Mouse (Mus musculus): ENCODE data around the gene Gm21764.
"Not testable (repeated sequence)": the region's sequence is repeated elsewhere in the genome, so short reads cannot be mapped to it uniquely, and the experiment has no call there.

The Gm21764 gene

GRCm38 (mm10) chrY:18061712-18062111 is at the start of gene Gm21764:
Gene Gm21764, minus strand, starts transcription at chrY:18061812.
- DNase-seq (ENCODE audit: low spot score), result not testable (repeated sequence)

DNA sequence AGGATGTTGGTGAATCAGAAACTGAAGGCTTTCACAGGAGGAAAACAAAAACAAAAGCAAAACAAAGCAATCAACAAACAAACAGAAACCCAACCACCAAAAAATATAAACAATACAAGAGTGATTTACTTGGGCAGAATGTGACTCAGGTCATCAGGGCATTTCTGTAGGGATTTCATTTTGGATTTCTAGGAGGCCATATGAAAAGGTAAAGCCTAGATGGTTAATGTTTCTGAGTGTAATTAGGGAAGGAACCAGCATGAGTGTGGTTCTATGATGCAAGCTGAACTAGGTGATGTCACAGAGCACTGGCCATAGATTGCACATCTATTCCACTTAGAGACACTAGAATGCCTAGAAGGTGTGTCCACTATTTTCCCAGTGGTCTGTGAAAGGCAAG is 27.2 kb upstream of the Gm21764 start, which contains the start of gene Ssty1:
TSS of gene Ssty1 (plus strand) at position 301 of the 400 bp plus-strand sequence.
- not testable (repeated sequence) for DNase-seq (ENCODE audit: low spot score)
